Mouse (Mus musculus) myocyte (in vitro differentiated cells): ENCODE measurements around the gene Mctp1.

ENCODE experiments used
- CEBPB ChIP-seq: IDR thresholded peaks from 2 replicates; pipeline ENCODE4 v1.6.1; 2011; ENCODE audit warnings: mild to moderate bottlenecking, moderate library complexity; ENCODE audit not compliant: poor library complexity, insufficient read depth, severe bottlenecking
- E2F4 ChIP-seq: IDR thresholded peaks from one replicate; pipeline ENCODE4 v1.6.1; 2011; ENCODE audit warnings: mild to moderate bottlenecking, control low read depth, moderate library complexity; ENCODE audit not compliant: insufficient read depth
- MAX ChIP-seq: IDR thresholded peaks from one replicate; pipeline ENCODE4 v1.6.1; 2011; ENCODE audit warnings: low read depth, mild to moderate bottlenecking, control low read depth
- MYOG ChIP-seq, 3 experiments: IDR thresholded peaks; one replicate each; pipeline ENCODE4 v1.6.1; 2011; ENCODE audit warnings: control low read depth in 2 of 3, low read depth in 2 of 3, mild to moderate bottlenecking in 2 of 3; ENCODE audit not compliant: insufficient read length in 2 of 3, control insufficient read depth in 1 of 3, insufficient read depth in 1 of 3
- POLR2A ChIP-seq: IDR thresholded peaks from one replicate; pipeline ENCODE4 v1.6.1; 2011; ENCODE audit warnings: low read depth, mild to moderate bottlenecking, control low read depth, moderate library complexity; ENCODE audit not compliant: insufficient read length
- POLR2AphosphoS2 ChIP-seq: IDR thresholded peaks from one replicate; pipeline ENCODE4 v1.6.1; 2011; ENCODE audit warnings: low read depth, control low read depth; ENCODE audit not compliant: insufficient read length
- REST ChIP-seq: IDR thresholded peaks from one replicate; pipeline ENCODE4 v1.6.1; 2011; ENCODE audit warnings: mild to moderate bottlenecking, control low read depth, moderate library complexity; ENCODE audit not compliant: insufficient read depth, insufficient read length
- SRF ChIP-seq: IDR thresholded peaks from one replicate; pipeline ENCODE4 v1.6.1; 2011; ENCODE audit warnings: low read depth; ENCODE audit not compliant: control insufficient read depth, insufficient read length
- TCF12 ChIP-seq: IDR thresholded peaks from one replicate; pipeline ENCODE4 v1.6.1; 2011; ENCODE audit warnings: mild to moderate bottlenecking, control low read depth; ENCODE audit not compliant: poor library complexity, insufficient read depth, severe bottlenecking
- USF1 ChIP-seq: IDR thresholded peaks from one replicate; pipeline ENCODE4 v1.6.1; 2011; ENCODE audit warnings: low read depth, mild to moderate bottlenecking, control low read depth, moderate library complexity

DNA sequence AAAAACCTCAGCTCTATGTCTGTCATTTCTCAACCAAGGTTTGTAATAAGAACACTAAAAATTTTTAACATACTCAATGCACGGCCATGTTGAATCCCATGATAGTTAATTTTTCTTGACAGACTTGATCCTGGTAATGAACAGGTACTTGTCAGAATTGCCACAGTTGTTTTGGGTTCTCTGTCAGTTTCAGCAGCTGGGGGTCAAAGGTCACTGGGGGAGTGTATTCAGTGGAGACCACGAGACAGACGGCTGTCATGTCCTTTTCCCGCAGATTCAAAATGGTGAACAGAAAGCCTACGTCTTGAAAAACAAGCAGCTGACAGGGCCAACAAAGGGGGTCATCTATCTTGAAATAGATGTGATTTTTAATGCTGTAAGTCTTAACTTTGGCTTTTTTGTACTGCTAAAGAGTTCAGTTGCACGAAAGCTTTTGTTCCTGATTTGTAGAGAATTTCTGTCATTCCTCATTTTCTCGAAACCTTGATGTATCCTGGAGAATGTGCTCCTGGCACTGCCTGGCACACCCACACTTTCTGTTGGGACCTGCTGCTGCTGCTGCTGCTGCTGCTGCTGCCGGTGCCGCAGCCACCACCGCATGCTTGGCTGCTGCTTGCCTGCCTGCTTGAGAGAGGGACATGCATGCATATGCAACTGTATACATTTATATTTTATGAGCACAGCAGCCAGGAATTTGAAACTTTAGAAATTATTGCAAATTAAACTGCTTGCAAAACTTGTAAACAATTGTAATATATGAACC is 440.8 kb downstream of the Mctp1 start:
- no peak for TF ChIP-seq TCF12
- TF ChIP-seq POLR2AphosphoS2 = no peak
- no peak for TF ChIP-seq POLR2A
- no peak for TF ChIP-seq USF1
- no peak for TF ChIP-seq SRF
- no peak for TF ChIP-seq CEBPB
- TF ChIP-seq REST = no peak
- no peak for TF ChIP-seq E2F4
- TF ChIP-seq MAX = no peak
- TF ChIP-seq MYOG (IDR thresholded peaks at IDR 0.05; ENCODE audit: control insufficient read depth in 1 of 3, insufficient read depth in 1 of 3, insufficient read length in 2 of 3, low read depth in 2 of 3) = no peak
